Mouse (Mus musculus): ENCODE data around the gene Ccnk.

Ccnk gene

GRCm38 (mm10) chr12:108187541-108188091 is 8.2 kb downstream of the Ccnk start:
- DNase-seq (ENCODE audit: low spot score in 2 of 2), result no peak

GRCm38 (mm10) chr12:108193878-108194277 is 14.5 kb downstream of the Ccnk start:
- peak; percentile 44 to 60 for DNase-seq (ENCODE audit: low spot score in 2 of 2)

GRCm38 (mm10) chr12:108195761-108196160 is 16.4 kb downstream of the Ccnk start:
- no peak for DNase-seq (ENCODE audit: low spot score in 2 of 2)

- DNase-seq (ENCODE audit: low spot score in 2 of 2), result no peak
Observed at GRCm38 (mm10) chr12:108198447-108198846, 19.1 kb downstream of the Ccnk start.

- DNase-seq (ENCODE audit: low spot score in 2 of 2), result no peak
Observed at GRCm38 (mm10) chr12:108200094-108200493, 20.7 kb downstream of the Ccnk start.

- no peak for DNase-seq (ENCODE audit: low spot score in 2 of 2)
Observed at GRCm38 (mm10) chr12:108203895-108204294, 24.5 kb downstream of the Ccnk start.

- no peak for DNase-seq (ENCODE audit: low spot score in 2 of 2)
Observed at GRCm38 (mm10) chr12:108204978-108205377, 25.6 kb downstream of the Ccnk start.

GRCm38 (mm10) chr12:108206641-108207040 is 27.3 kb downstream of the Ccnk start:
- peak; percentile 79 to 81 for DNase-seq (ENCODE audit: low spot score in 2 of 2)

- DNase-seq (ENCODE audit: low spot score in 2 of 2), result no peak
Observed at GRCm38 (mm10) chr12:108208216-108208615, 28.8 kb downstream of the Ccnk start.

- DNase-seq (ENCODE audit: low spot score in 2 of 2), result peak; percentile 78 to 79
Observed at GRCm38 (mm10) chr12:108208726-108209438, 29.5 kb downstream of the Ccnk start.

GRCm38 (mm10) chr12:108210623-108211022 is 31.2 kb downstream of the Ccnk start:
- no peak for DNase-seq (ENCODE audit: low spot score in 2 of 2)

- DNase-seq (ENCODE audit: low spot score in 2 of 2), result no peak
Observed at GRCm38 (mm10) chr12:108212071-108212470, 32.7 kb downstream of the Ccnk start.

- no peak for DNase-seq (ENCODE audit: low spot score in 2 of 2)
Observed at GRCm38 (mm10) chr12:108212476-108212875, 33.1 kb downstream of the Ccnk start.

- no peak for DNase-seq (ENCODE audit: low spot score in 2 of 2)
Observed at GRCm38 (mm10) chr12:108213090-108214041, 34.0 kb downstream of the Ccnk start.

- no peak for DNase-seq (ENCODE audit: low spot score in 2 of 2)
Observed at GRCm38 (mm10) chr12:108215090-108215489, 35.7 kb downstream of the Ccnk start.

GRCm38 (mm10) chr12:108216611-108217370 is 37.4 kb downstream of the Ccnk start:
- DNase-seq (ENCODE audit: low spot score in 2 of 2), result no peak

GRCm38 (mm10) chr12:108217572-108217971 is 38.2 kb downstream of the Ccnk start:
- peak; percentile 52 to 68 for DNase-seq (ENCODE audit: low spot score in 2 of 2)

- no peak for DNase-seq (ENCODE audit: low spot score in 2 of 2)
Observed at GRCm38 (mm10) chr12:108219163-108219562, 39.8 kb downstream of the Ccnk start.

- DNase-seq (ENCODE audit: low spot score in 2 of 2), result no peak
Observed at GRCm38 (mm10) chr12:108219825-108220616, 40.6 kb downstream of the Ccnk start.

GRCm38 (mm10) chr12:108220621-108221020 is 41.2 kb downstream of the Ccnk start:
- no peak for DNase-seq (ENCODE audit: low spot score in 2 of 2)

- no peak for DNase-seq (ENCODE audit: low spot score in 2 of 2)
Observed at GRCm38 (mm10) chr12:108221206-108221605, 41.8 kb downstream of the Ccnk start.
